Mouse (Mus musculus) forebrain, embryonic 15.5 days (tissue): ENCODE results near the gene Idi2. TPM values are rescaled to one million over a fixed set of nuclear protein-coding genes. Genes with fewer than 3 reads are reported as not detected.

Experiments used
- microRNA-seq: library from miRNA; unstranded; fragments of <30 nt; microRNA quantifications from one replicate; pipeline ENCODE4, GENCODE M21; 2016
- polyA plus RNA-seq: library from polyadenylated mRNA; unstranded; fragments of >200 nt; fragmentation: Nextera tagmentation; extraction: Ambion mirVana; gene quantifications from 2 replicates; pipeline ENCODE4 v1.2.1, GENCODE M21; 2015

Gene Idi2
- polyA plus RNA-seq, 1 experiment from 2014 or later: not detected

Small RNAs within 50 kb of the gene (microRNA-seq; reads per million reads assigned to microRNA genes)
- not detected for gene Gm22750

Other genes starting within 250 kb of the Idi2 start
- 42.8 and 45.5 TPM in 2 replicates for gene Wdr37, start 81.0 kb upstream of the Idi2 start, polyA plus RNA-seq
- gene Idi1, start 67.4 kb upstream of the Idi2 start, polyA plus RNA-seq: 88.5 and 91.7 TPM in 2 replicates
- not detected in 2 replicates for gene Gm9745, start 4.6 kb upstream of the Idi2 start, polyA plus RNA-seq
- gene Gtpbp4, start 43.2 kb downstream of the Idi2 start, polyA plus RNA-seq: 72.0 and 78.7 TPM in 2 replicates
- 36.7 and 39.3 TPM in 2 replicates for gene Larp4b, start 141.0 kb downstream of the Idi2 start, polyA plus RNA-seq